Mouse (Mus musculus) yolk sac, embryonic 10.5 days (tissue): ENCODE data around the gene Pnkd.
A peak's percentile ranks its signal among the peaks of the same experiment; 100 is the strongest.

Source experiments
- DNase-seq: peaks from one replicate; pipeline ENCODE4 v3.0.0-alpha.2; 2017; ENCODE audit warnings: low spot score

Gene Pnkd

DNA sequence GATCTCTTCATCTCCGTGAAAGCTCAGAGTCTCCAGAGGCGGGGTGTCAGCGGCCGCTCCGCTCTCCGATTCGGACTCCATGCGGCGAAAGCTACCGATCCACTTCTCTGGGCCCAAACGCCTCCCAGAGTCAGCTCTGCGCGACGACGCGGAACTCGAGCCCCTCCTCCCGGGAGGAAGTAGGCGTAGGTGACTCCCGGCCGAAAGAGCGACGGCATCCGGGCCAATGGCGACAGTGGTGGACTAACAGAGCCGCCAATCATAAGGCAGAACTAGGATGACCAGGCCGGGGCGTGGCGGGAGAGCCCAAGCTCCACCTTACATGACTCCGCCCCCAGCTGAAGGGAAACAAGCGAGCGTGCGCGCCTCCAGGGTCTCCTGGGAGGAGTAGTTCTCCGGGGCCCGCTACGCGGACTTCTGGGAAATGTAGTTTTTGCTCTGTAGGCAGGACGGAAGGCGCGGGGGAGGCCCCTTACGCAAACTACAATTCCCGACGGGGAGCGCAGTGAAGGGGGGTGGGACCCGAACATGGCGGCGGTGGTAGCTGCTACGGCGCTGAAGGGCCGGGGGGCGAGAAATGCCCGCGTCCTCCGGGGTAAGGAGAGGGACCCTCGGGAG is at the start of gene Pnkd, which contains the start of gene Aamp:
Pnkd (plus strand) TSS at position 388 of the 618 bp plus-strand sequence.
Aamp (minus strand) TSS at position 196 of the 618 bp plus-strand sequence.
- peak; percentile 100 for DNase-seq

DNA sequence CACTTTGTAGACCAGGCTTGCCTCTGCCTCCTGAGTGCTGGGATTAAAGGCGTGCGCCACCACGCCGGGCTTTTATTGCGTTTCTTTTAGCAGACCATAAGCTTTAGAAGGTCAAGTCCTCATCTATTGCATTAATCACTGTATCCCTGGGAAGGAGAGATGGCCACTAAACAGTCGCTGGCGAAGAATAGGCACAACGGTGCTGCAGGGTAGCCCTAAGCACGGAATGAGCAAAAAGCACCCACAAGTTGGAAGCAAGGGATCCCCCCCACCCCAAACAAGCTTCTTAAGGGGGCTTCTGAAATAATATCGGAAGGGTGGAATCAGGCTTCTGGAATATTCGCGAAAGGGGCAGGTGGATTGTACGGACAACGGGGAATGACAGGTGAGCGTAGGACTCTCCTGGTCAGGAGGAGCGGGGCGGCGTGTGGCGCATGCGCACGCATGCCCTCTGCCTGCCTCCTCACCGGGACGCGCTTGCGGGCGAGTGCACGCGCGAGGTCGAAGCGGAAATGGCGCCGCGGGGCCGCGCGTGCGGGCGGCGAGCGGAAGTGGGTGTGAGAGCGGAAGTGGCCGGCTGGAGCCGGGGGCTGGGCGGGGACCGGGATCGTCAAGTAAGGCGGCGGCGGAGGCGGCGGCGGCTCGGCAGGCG is 48.7 kb upstream of the Pnkd start, which contains the start of gene Arpc2:
Arpc2 (plus strand) TSS at position 147 of the 652 bp plus-strand sequence.
- peak; percentile 97 for DNase-seq

DNA sequence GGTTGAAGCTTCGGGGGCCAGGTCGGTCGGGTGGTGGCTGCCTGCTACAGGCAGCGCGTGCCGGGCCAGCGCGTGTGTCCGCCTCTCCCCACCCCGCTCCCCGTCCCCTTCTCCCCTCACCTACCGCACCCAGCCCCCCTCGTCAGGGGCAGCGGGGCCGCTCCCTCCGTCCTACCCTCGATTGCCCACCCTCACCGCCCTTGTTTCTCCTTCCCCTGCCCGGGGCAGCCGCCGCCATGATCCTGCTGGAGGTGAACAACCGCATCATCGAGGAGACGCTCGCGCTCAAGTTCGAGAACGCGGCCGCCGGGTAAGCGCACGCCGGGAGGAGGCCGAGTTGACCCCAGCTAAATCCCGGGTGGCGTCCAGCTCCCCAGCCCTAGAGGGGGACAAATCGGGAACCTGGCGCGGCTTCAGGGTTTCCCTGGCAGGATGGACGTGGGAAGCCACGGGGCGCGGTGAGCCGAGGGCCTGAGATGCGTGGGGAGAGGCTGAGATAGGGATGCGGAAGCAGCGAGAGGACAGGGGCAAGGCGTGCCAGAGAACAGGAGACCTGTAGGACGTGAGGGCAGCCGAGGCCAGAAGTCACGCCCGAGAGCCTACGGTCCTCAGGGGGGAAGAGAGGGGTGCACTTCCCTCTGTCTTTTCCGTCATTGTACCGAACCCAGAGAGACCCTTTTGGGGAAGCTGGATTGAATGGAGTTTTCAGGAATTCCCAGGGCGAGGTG is 48.0 kb upstream of the Pnkd start:
- DNase-seq: peak; percentile 66

DNA sequence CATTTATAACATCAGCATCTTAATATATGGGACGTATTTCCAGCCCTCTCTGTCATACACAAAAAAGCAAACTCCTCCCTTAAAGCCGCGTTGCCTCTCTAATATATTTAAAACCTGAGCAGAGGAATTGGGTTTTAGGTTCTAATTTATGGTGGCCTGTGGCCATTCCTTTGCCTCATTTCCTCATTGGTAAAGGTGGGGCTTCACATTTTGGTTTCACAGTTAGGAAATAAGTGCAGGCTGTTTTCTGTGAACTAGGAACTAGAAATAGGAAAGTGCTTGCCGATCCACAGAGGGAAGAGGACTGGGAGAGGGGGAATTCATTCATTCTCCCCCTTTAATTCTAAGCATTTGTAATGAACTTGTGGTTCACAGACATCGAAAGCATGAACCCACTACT is 47.1 kb upstream of the Pnkd start:
- no peak for DNase-seq

DNA sequence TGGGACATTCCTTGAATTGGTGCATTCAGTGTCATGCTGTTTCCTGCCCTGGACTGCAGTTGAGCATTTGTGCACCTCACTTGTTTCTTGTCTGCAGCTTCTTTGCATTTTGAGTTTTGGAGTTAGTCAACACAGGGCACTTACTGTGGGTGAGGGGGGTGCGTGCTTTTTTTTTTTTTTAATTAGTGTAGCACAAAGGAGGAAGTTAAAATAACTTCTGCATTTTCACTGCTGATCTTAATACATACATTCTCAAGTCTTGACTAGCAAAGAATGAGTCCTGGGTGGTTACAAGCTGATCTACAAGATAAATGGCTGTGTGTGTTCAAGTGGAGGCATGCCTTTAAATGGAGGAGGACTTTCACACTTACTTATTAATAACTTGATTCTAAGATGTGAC is 46.6 kb upstream of the Pnkd start:
- DNase-seq: no peak

DNA sequence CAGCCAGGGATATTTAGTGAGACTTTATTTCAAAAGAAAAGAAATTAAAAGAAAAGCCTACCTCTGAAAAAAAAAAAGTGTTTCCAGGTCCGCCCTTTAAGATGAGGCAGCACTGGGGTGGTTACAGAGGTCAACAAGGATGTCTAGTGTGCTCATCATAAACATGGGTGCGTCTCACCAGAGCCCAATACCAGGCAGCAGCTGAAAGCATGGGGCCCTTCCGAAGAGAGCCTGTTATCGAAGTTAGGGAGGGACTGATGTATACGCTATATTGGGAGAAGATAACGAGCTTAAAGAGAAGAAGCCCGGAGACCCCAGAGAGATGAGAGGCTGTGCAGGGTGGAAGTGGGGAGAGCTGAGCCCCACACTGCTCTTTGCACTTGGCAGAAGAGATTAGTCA is 45.6 kb upstream of the Pnkd start:
- no peak for DNase-seq

DNA sequence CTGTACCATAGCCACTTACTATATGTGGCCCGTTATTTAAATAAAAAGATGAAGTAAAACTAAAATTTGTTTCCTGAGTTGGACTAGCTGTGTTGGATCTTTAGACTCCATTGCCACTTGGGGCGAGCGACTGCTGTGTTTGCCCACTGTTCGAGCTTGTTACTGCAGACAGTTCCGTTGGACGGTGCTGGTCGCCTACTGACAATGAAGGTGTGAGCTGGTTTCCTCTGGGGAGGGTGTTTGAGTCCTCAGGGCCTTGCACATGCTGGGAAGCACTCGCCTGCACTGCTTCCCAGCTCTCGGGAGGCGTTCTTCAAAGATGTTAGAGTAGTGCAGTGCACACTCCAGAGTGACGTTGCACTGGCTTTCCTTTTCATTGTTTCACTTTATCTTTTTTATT is 45.1 kb upstream of the Pnkd start:
- no peak for DNase-seq

DNA sequence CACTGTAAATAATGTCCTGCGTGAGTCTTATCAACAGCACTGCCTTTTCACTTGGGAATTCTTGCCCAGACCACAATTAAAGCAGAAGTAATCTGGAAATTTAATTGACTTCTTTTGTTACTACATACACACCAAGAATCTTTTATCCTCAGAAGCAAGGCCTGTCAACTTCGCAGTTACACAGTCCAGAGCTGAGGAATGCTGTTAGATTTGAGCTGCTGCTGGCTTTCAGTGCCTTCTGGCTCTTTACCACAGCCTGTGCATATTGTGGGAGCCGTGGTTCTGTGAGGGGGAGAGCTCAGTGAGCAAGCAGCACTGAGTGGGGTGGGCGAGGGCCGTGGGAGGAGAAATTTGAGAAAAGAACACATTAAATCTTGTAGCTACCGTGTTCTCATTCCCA is 44.4 kb upstream of the Pnkd start:
- DNase-seq: no peak

DNA sequence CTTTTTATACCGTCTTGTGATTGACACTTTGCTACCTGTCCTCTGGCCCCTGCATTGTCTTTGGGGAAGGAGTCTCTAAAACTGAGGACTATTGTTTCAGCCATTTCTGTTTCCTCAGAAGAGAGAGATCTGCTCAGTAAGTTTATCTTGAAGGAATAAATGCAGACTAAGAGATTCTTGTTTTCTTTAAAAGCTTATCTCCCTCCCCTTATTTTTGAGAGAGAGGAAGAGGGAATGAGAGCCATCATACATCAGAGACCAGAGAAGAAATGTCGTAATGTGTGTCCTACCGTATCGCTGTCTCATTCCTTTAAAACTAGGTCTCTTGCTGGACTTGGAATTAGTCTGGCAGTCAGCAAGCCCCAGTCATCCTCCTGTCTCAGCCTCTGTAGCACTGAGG is 43.9 kb upstream of the Pnkd start:
- DNase-seq: no peak

DNA sequence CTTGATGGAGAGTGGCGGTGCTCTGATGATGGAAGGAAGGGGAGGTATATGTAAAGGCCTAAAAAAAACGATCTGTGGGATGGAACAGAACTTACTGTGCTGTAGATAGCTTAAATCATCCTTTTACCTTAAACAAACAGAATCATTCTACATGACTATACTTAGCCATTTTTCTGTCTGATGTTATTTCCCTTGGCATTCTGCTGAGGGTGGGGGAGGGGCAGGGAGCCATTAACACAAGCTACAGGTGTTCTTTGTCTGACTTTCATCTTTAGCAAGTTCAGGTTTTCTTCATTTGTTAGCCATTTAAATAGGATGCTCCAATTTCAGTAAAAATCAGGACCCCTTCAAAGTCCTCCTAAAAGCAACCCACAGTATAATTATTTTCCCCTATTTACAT is 39.2 kb upstream of the Pnkd start:
- DNase-seq: no peak

DNA sequence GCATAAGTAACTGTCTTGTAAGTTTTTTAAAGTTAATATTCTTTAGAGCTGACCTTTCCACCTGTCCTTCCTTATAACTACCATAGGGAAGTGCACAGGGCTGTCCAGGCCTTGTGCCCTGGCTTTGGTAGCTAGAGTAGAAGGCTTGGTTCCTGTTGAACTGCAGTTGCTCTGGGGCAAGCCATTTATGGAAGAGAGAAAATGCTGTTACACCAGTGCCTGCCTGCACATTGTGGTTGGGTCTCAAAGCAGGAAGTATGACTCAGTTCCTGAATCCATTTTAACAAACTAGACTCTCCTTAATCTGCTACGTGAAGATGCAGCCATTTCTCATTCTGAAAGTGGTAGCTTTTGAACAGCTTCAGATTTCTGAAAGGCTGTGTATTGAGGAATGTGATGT is 35.9 kb upstream of the Pnkd start:
- DNase-seq: peak; percentile 40

DNA sequence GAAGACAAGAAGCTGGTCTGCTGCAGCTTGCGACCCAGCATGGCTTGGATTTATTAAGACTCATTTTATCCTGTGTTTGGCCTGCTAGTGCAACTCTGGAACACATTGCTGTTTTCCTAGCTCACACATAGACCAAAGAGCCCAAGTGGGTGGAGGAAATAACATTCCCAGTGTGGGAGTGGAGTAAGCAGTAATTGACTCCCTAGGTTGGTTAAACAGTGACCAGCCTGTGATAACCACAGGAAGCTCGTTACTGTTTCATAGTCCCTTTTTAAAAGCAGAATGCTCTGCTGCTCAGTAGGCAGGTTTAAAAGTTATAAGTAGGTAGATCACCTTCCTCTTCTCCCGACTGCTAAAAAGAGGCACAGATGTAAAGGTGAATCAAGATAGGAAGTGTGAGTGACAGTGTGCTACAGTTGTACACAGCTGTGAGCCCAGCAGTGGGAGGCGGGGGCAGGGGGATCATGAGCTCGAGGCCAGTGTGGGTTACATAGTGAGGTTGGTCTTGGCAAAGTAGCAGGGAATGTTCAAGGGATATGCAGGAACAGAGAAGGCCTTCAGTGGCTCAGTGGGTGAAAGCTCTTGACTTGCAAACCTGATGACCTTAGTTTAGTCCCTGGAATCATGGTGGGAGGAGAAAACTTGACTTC is 35.3 kb upstream of the Pnkd start:
- peak; percentile 70 for DNase-seq

DNA sequence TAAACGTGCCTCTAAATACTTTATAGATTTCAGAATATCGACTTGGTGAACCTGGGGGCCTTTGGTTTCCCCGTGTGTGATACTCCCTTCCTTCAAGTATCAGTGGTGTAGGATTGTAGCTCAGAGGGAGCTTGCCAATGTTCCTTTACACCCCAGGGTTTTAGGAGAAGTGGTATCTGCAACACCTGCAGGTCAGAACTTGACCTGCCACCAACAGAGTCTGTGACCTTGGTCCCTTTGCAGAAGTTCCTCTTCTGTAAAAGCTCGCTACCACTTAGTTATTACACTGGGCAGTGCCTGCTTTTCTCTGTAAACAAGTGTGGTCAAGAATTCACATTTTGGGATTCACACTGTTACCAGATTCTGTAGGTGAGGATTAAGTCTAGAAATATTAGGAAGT is 34.6 kb upstream of the Pnkd start:
- DNase-seq: no peak

DNA sequence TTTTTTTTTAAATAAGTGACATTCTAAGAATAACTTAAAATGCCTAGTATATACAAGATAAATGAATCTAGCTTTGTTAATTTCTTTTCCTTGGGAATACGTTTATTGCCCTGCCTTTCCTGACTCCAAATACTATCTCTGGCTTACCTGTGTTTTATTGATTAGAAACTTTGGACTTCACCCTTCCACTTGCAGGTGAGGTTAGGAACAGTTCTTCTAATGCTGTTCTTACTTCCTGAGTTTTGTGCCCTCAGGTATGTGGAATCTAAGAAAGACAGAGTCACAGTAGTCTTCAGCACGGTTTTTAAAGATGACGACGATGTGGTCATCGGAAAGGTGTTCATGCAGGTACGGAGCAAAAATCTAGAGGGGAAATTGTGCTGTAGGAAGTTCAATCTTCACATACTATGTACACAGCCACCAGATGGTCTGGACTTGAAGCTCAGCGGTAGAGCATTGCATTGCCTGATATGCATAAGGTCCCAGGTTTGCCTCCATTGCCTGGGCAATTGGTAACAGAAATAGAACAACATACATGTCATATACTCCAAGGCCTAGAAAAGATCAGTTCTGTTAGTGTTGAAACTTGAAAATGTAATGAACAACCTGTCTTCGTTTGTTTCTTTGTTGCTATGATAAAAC is 28.9 kb upstream of the Pnkd start:
- DNase-seq: no peak

DNA sequence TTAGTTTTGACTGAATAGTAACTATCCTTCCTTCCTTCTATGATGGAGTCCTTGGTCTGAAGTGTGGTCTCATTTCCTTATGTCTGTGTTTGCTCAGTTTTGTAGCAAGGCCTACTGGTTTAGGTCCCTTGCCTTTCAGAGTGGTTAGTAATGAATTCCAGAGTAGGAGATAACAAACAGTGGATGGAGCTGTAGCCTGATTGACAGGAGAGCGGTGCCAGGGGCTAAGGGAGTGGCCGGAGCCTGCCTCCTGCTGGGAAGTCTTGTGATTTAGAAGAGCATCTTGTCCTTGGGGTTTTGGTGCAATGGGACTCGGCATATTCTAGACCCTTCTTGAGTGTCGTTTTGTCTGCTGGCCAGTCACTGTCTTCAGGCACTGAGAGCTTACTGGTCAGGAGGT is 27.9 kb upstream of the Pnkd start:
- DNase-seq: no peak

DNA sequence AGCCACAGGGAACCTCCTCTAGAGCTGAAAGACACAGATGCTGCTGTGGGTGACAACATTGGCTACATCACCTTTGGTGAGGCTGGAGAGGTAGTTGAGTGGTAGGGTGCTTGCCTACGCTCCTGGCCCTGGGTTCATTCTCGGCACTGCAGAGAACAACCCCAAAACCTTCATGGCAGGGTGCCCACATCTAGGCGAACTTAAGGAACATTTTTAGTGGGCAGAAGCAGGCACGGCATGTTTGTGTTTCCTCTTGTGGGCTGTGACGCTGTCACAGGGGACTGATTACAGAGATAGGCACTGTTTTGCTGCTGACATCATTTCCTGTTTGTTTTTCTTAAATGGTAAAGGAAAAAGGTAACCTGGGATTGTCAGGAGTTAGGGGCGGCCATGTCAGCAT is 22.2 kb upstream of the Pnkd start:
- no peak for DNase-seq

DNA sequence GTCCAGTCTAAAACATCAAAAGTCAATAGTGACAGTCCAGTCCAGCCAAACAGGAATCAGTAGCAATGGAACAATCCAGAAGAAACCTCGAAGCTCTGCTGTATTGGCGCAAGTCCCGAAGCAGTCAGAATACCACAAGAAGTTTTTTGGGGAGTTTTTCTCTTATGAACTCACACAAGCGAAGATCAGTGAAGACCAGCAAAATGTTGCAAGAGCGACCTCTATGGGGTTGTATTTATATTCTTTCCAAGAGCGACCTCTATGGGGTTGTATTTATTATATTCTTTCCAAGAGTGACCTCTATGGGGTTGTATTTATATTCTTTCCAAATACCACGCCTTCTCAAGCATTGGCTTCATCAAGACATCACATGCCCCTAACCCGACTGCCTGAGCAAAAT is 16.0 kb upstream of the Pnkd start:
- DNase-seq: no peak

DNA sequence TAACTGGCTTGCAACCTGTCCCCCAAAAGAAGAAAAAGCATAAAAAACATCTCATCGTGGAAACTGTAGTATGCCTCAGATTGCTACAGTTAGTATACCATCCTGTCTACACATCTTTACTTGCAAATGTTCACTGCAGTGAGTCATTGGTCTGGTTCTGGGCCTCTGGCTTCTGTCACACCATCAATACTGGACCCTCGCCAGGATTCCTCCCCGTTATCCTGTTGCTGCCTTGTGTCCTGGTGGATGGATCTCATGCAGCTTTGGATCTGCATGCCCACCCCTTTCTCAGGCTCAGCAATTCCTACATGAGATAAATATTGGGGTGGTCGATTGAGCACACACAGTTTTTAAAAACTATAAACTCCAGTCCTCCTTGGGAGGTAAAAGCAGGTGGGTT is 13.1 kb upstream of the Pnkd start:
- DNase-seq: no peak

DNA sequence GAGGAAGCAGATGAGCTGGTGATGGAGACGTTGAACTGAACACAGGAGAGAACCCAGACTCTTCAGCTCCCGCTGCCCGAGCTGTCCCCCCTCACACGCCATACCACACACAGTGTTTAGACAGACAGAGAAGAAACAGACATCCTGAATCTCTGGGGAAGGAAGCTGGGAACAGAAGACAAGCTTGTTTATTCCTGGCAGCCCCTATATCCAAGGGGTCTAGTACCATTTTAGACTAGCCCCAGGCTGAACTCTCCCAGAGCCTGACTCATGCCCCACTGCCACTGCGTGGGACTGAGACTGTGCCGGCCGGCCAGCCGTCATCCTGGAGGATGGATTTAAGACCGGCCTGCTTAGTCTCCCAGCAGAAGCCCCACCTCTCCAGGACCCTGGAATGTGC is 9.7 kb upstream of the Pnkd start:
- DNase-seq: peak; percentile 77

DNA sequence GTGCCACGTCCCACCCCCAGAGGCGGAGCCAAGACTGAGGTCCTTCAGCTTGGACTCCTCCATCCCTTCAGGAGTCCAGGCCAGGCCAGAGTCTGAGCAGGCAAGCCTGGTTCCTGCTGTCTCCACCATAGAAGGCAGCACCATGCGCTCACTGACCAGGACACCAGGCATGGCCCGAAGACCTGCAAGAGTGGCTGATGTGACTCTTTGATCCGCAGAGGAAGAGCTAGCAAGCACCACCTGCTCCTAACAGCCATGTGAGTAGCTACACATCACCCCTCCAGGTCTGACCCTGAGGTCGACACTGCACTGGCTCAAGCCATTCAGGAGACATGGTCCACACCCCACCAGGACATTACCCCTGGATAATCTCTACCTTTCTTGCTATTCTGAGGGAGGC is 7.7 kb upstream of the Pnkd start:
- no peak for DNase-seq

DNA sequence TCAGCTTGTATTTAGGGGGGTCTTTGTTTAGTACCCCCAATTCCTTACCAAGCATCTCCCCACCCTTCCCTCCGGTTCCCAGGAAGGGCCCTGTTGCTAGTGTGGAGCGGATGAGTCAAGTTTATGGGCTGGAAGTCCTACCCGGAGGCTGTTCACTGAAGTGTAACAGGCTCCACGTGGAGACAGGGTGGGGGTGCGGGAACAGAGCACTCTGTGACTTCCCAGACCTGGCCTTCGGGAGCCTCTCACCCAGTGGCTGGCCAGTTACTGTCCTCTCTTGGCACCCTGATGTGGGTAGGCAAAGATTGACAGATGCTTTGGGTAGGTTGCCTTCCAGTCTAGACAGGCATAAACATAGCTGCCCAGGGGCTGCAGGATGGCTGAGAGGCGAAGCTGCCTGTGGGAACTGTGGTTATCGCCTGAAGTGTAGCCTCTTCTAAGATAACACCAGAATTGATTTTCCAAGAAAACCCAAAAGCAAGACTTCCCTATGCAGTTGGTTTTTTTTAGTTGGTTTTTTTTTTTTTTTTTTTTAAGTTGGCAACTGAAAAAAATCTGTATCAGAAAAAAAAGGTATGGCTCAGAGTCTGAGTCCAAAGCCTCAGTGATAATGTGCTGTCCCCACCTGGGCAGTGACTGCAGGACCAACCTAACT is 6.7 kb upstream of the Pnkd start:
- DNase-seq: no peak

DNA sequence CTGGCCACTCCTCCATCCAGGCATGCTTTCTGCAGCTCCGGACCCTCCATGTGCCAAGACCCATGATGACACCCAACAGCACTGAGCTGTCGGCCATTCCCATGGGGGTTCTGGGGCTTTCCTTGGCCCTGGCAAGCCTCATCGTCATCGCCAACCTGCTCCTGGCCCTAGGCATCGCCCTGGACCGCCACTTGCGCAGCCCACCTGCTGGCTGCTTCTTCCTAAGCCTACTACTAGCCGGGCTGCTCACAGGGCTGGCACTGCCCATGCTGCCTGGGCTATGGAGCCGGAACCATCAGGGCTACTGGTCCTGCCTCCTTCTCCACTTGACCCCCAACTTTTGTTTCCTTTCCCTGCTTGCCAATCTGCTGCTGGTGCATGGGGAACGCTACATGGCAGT is 6.2 kb upstream of the Pnkd start, which contains the start of gene Gpbar1:
Gpbar1 (plus strand) TSS at position 13 of the 400 bp plus-strand sequence.
- no peak for DNase-seq
